Comparison of ENCODE assay signal across 8 mouse cellular contexts in the genomic region with DNA sequence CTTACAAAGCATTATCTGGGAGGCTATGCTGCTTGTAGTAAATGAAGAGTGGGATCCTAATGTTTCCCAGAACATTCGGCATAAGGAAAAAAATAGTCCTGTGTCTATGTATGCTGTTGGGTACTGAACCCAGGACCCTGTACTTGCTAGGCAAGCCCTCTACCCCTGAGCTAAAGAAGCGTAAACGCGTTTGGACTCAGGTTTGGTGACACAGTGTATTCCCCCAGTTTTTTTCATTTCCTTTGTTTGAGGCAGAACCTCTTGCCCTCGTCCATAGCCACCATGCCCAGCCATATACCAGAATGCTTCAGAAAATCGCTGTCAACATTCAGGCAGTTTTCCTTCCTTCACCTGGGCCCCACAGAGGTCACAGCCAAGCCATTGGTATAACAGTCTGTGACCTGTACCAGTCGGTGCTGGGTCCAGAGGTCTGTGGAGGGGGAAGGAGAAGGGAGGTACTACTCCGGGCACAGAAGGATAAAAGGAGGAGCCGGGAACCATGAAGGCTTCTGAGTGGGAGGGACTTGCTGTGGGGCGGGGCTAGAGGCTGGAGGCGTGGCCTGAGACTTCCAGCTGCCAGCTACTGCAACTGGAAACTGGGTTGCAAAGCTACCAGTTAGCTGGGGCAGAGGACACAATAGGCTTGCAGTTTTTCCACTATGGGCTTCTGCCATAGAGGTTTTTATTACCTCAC. TPM values are rescaled to one million over a fixed set of nuclear protein-coding genes. Genes with fewer than 3 reads are reported as not detected.
DNase-seq lines count a peak whose midpoint lies in the region; ATAC-seq lines count a peak whose summit lies in the region.

No protein-coding gene starts in this region.

- peak overlapping the region; percentile 2; the same call in 1 of the 2 replicates for H3K4me3 ChIP-seq in liver, embryonic 11.5 days (ENCODE audit: low read depth, low read length)

- H3K36me3 ChIP-seq in liver, embryonic 11.5 days (ENCODE audit: control insufficient read depth, insufficient read depth, low read length), result no peaks in the 10 kb centered on the region

- H3K27me3 ChIP-seq in liver, embryonic 11.5 days (replicated peaks; ENCODE audit: control insufficient read depth, insufficient read depth, low read length), result no peaks in the 10 kb centered on the region

- no peaks in the 10 kb centered on the region for H3K9me3 ChIP-seq in liver, embryonic 11.5 days (ENCODE audit: control insufficient read depth, low read length)

- peak overlapping the region; percentile 27 for H3K4me2 ChIP-seq in liver, embryonic 11.5 days

- peak; percentile 38 to 75 for DNase-seq in adrenal gland, adult (ENCODE audit: inconsistent age in 2 of 2, low spot score in 1 of 2)
- DNase-seq in adrenal gland, adult 8-10 months, result no peak
- DNase-seq in 3T3-L1 (ENCODE audit: low read depth, low spot score), result peak; percentile 43
- DNase-seq in embryo, embryonic 11 days, result peak; percentile 34
- DNase-seq in liver, embryonic 11.5 days (ENCODE audit: low spot score), result peak; percentile 75
- DNase-seq in layer of hippocampus, adult 11-12 months (ENCODE audit: low spot score), result no peak
- DNase-seq in right cerebral cortex, adult 2 months (ENCODE audit: low spot score in 2 of 2), result no peak
- no peak for DNase-seq in left cerebral cortex, adult 18-20 months (ENCODE audit: low spot score in 2 of 2)

- 28% methylated on average over 11 of the region's 11 CpGs for WGBS in liver, embryonic 11.5 days

- H3K27ac ChIP-seq in liver, embryonic 11.5 days (ENCODE audit: low read depth, low read length), result no peak overlapping the region

- H3K9ac ChIP-seq in liver, embryonic 11.5 days (ENCODE audit: low read depth, low read length), result no peak overlapping the region

- H3K4me1 ChIP-seq in liver, embryonic 11.5 days (replicated peaks; ENCODE audit: control insufficient read depth, insufficient read depth, low read length), result no peaks in the 10 kb centered on the region

- peak; percentile 61 for ATAC-seq in liver, embryonic 11.5 days (replicated peaks; ENCODE audit: low FRiP score)

RNA-seq across cellular contexts. Expression of gene Lctl, which starts 3.8 kb away (rescaled TPM):
- total RNA-seq in adrenal gland, adult 8-10 months (2022), result 10 to 100 TPM in 1 of 4 experiments, 1 to 10 TPM in 2, not detected in 1; 3.1 to 22.6 (median 9.1) TPM
- polyA plus RNA-seq in liver, embryonic 11.5 days (2014; fragmentation: Nextera tagmentation; extraction: Ambion mirVana), result not detected in 2 replicates
- total RNA-seq in left cerebral cortex, adult 18-20 months (2021), result not detected

RNA-seq across cellular contexts. Expression of gene Zwilch, which starts 52.2 kb away (rescaled TPM):
- 10 to 100 TPM in 1 of 4 experiments, 1 to 10 TPM in 3; 3.5 to 10.2 (median 6.3) TPM for total RNA-seq in adrenal gland, adult 8-10 months (2022)
- polyA plus RNA-seq in liver, embryonic 11.5 days (2014; fragmentation: Nextera tagmentation; extraction: Ambion mirVana), result 45.5 and 47.1 TPM in 2 replicates
- 1 to 10 TPM; 3.2 to 3.5 TPM for total RNA-seq in left cerebral cortex, adult 18-20 months (2021)

RNA-seq across cellular contexts. Expression of gene Rpl4, which starts 52.4 kb away (rescaled TPM):
- total RNA-seq in adrenal gland, adult 8-10 months (2022), result 100 to 1,000 TPM; 875 to 953 (median 912) TPM
- 1,747 and 1,789 TPM in 2 replicates for polyA plus RNA-seq in liver, embryonic 11.5 days (2014; fragmentation: Nextera tagmentation; extraction: Ambion mirVana)
- 100 to 1,000 TPM; 589 to 593 TPM for total RNA-seq in left cerebral cortex, adult 18-20 months (2021)

RNA-seq across cellular contexts. Expression of gene Snapc5, which starts 58.3 kb away (rescaled TPM):
- 10 to 100 TPM; 22.0 to 28.1 (median 24.7) TPM for total RNA-seq in adrenal gland, adult 8-10 months (2022)
- 24.3 and 25.1 TPM in 2 replicates for polyA plus RNA-seq in liver, embryonic 11.5 days (2014; fragmentation: Nextera tagmentation; extraction: Ambion mirVana)
- total RNA-seq in left cerebral cortex, adult 18-20 months (2021), result 10 to 100 TPM; 18.6 to 22.4 TPM

Comparison
In these comparisons a context has a peak if more than half of its experiments do, and no peak if none do; other contexts are left out.
1. DNase-seq: peak in adrenal gland, adult (2 of 2), 3T3-L1 (single experiment), embryo, embryonic 11 days (single experiment) and liver, embryonic 11.5 days (single experiment); none in adrenal gland, adult 8-10 months (single experiment), layer of hippocampus, adult 11-12 months (single experiment), right cerebral cortex, adult 2 months (0 of 2) and left cerebral cortex, adult 18-20 months (0 of 2).